Mouse (Mus musculus) liver, adult (tissue): ENCODE results near the gene Rhof.
A peak's percentile ranks its signal among the peaks of the same experiment; 100 is the strongest.

Experiments
- GATA4 ChIP-seq: IDR thresholded peaks from 2 replicates; pipeline ENCODE4 v1.6.1; 2014; ENCODE audit warnings: mild to moderate bottlenecking, low read length; ENCODE audit not compliant: insufficient replicate concordance

Gene Rhof

GRCm38 (mm10) chr5:123130030-123130813 lies 2.3 kb downstream of the Rhof start:
- TF ChIP-seq GATA4 = no peak

- TF ChIP-seq GATA4 = no peak
Observed at GRCm38 (mm10) chr5:123129170-123129757, 3.2 kb downstream of the Rhof start.

- no peak for TF ChIP-seq GATA4
Observed at GRCm38 (mm10) chr5:123128426-123129169, 3.9 kb downstream of the Rhof start.

- no peak for TF ChIP-seq GATA4
Observed at GRCm38 (mm10) chr5:123127031-123127430, 5.5 kb downstream of the Rhof start.

GRCm38 (mm10) chr5:123125638-123126406 lies 6.7 kb downstream of the Rhof start:
- TF ChIP-seq GATA4 = no peak

GRCm38 (mm10) chr5:123125105-123125504 lies 7.4 kb downstream of the Rhof start:
- no peak for TF ChIP-seq GATA4

- TF ChIP-seq GATA4 = no peak
Observed at GRCm38 (mm10) chr5:123122181-123122580, 10.3 kb downstream of the Rhof start.

GRCm38 (mm10) chr5:123120624-123121215 lies 11.8 kb downstream of the Rhof start:
- no peak for TF ChIP-seq GATA4

GRCm38 (mm10) chr5:123118826-123119225 lies 13.7 kb downstream of the Rhof start:
- peak; percentile 25; the same call in 1 of the 2 replicates for TF ChIP-seq GATA4

- no peak for TF ChIP-seq GATA4
Observed at GRCm38 (mm10) chr5:123117773-123118172, 14.7 kb downstream of the Rhof start.

GRCm38 (mm10) chr5:123117257-123117656 lies 15.2 kb downstream of the Rhof start:
- TF ChIP-seq GATA4 = no peak

GRCm38 (mm10) chr5:123116080-123116479 lies 16.4 kb downstream of the Rhof start:
- no peak for TF ChIP-seq GATA4

- no peak for TF ChIP-seq GATA4
Observed at GRCm38 (mm10) chr5:123114924-123115323, 17.6 kb downstream of the Rhof start.

- TF ChIP-seq GATA4 = no peak
Observed at GRCm38 (mm10) chr5:123114109-123114508, 18.4 kb downstream of the Rhof start.

- no peak for TF ChIP-seq GATA4
Observed at GRCm38 (mm10) chr5:123110296-123110721, 22.2 kb downstream of the Rhof start.

GRCm38 (mm10) chr5:123109452-123110203 lies 22.9 kb downstream of the Rhof start:
- TF ChIP-seq GATA4 = no peak
